Mouse (Mus musculus): ENCODE results near the gene Smtnl1. TPM values are rescaled to one million over a fixed set of nuclear protein-coding genes. Genes with fewer than 3 reads are reported as not detected.

Smtnl1 gene
- polyA plus RNA-seq, 1 experiment from 2014 or later, result not detected

DNA sequence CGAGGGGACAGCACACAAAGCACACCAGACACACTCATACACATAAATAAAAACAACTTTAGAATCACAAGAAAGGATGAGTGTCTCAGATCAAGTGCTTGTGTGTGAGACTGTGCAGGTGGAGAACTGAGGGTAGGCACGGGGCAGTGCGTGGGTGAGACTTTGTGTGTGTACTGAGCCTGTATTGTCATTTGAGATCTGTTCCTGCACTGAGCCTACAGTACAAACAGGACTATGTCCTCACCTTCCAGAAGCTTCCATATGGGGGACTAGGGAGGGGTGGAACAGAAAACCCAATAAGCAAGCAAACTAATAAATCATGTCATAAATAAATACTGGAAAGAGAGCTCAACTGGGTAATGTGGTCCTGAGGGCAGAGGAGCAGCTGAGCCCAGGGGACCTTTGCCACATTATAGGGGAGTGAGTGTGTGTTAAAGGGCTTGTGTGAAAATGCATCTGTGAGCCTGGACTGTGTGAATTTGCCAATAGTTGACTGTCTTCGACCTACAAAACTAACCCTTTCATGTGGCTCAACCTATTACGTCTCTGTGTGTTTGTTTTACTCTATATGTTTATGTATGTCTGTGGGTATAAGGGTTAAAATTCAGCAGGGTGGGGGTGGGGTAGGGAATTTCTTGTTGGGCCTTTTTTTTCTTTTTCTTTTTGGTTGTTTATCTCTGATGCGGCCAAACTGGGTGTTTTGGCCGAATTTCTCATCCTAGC is 28.1 kb upstream of the Smtnl1 start:
- no peak overlapping the region for H3K27ac ChIP-seq (replicated peaks)
- 61% methylated on average over 7 of the region's 7 CpGs for WGBS
- ATAC-seq (replicated peaks), result no peak

DNA sequence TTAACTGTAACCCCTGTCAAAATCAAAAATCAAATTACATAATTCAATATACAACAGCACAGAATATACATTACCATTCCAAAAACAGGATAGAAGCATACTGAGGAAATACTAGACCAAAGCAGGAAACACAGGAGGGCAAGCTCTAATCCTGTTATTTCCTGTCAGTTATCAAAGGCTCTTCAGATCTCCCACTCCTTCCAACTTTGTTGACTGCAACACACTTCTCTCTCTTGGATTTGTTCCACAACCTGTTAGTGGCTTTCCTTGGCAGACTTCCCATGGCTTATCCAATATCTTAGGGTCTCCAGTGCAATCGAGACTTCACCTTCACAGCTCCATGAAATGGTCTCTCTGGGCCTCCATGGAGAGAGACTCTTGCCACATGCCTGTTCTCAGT is 22.8 kb upstream of the Smtnl1 start:
- 67% methylated on average over 1 of the region's 1 CpGs for WGBS
- H3K4me1 ChIP-seq, result peaks cover 14% of the 10 kb centered on the region
- no peak overlapping the region for H3K4me3 ChIP-seq
- no peak overlapping the region for H3K9ac ChIP-seq (replicated peaks)
- ATAC-seq (replicated peaks), result no peak
- no peaks in the 10 kb centered on the region for H3K9me3 ChIP-seq
- H3K27ac ChIP-seq (replicated peaks), result no peak overlapping the region
- no peak overlapping the region for H3K4me2 ChIP-seq (replicated peaks)
- H3K27me3 ChIP-seq, result no peaks in the 10 kb centered on the region; the same call in 1 of the 2 replicates
- no peaks in the 10 kb centered on the region for H3K36me3 ChIP-seq

More for the DNA sequence above, 28.1 kb upstream of the Smtnl1 start:
- Histone ChIP-seq H3K4me2 (replicated peaks) (no peak overlapping the region), H3K27me3 (no peaks in the 10 kb centered on the region), H3K9me3 (no peaks in the 10 kb centered on the region), H3K36me3 (no peaks in the 10 kb centered on the region), H3K4me1 (0 out of 2 replicates have a peak, but pooled peaks cover 2% of the 10 kb centered on the region), H3K4me3 (no peak overlapping the region), H3K9ac (replicated peaks) (no peak overlapping the region)

DNA sequence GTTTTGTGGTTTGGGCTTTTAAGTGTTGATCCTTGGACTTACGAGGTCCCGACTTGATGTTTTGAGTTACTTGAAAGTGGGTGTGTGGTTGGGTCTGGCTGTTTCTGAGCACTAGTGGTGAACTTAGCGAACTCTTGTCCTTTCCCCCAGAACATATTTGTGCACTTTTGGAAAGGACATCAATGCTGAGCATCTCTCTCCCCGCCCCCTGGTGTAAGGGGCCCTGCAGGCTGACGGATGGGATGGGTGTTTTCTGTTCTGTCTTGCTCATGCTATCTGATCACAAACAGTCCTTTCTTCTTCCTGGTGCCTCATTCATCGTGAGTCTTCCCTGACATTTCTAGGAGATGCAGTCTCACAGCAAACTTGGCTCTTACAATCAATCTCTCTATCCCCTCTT is 21.2 kb upstream of the Smtnl1 start:
- no peak overlapping the region for H3K4me3 ChIP-seq
- H3K4me2 ChIP-seq (replicated peaks), result no peak overlapping the region
- 96% methylated on average over 6 of the region's 6 CpGs for WGBS
- H3K36me3 ChIP-seq, result no peaks in the 10 kb centered on the region
- peaks cover 8% of the 10 kb centered on the region for H3K27me3 ChIP-seq
- H3K4me1 ChIP-seq, result peaks cover 30% of the 10 kb centered on the region
- no peak overlapping the region for H3K9ac ChIP-seq (replicated peaks)
- ATAC-seq (replicated peaks), result no peak
- H3K27ac ChIP-seq (replicated peaks), result no peak overlapping the region
- no peaks in the 10 kb centered on the region for H3K9me3 ChIP-seq

DNA sequence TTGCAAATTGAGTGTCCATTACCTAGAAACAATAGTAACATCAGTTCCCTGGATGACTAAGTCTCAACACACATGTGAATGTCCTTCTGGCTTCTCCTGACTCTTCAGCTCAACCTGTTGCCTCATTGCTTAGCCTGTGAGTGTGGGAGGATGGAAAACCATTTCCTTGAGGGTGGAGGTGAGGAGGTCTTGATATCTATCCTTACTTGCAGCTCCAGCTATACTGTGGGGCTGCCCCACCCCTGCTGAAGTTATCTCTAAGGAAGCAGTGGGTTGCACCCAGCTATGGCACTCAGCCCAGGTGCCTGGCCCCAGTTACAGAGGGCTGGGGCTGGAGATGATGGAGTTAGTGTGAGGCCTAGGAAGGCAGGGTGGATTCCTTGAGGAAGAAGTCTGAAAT is 19.5 kb upstream of the Smtnl1 start:
- Histone ChIP-seq H3K9ac (replicated peaks) (no peak overlapping the region), H3K36me3 (no peaks in the 10 kb centered on the region), H3K27ac (replicated peaks) (no peak overlapping the region), H3K4me3 (no peak overlapping the region), H3K9me3 (no peaks in the 10 kb centered on the region), H3K4me2 (replicated peaks) (no peak overlapping the region), H3K27me3 (peaks cover 14% of the 10 kb centered on the region), H3K4me1 (peaks cover 31% of the 10 kb centered on the region)
- ATAC-seq (replicated peaks), result no peak

DNA sequence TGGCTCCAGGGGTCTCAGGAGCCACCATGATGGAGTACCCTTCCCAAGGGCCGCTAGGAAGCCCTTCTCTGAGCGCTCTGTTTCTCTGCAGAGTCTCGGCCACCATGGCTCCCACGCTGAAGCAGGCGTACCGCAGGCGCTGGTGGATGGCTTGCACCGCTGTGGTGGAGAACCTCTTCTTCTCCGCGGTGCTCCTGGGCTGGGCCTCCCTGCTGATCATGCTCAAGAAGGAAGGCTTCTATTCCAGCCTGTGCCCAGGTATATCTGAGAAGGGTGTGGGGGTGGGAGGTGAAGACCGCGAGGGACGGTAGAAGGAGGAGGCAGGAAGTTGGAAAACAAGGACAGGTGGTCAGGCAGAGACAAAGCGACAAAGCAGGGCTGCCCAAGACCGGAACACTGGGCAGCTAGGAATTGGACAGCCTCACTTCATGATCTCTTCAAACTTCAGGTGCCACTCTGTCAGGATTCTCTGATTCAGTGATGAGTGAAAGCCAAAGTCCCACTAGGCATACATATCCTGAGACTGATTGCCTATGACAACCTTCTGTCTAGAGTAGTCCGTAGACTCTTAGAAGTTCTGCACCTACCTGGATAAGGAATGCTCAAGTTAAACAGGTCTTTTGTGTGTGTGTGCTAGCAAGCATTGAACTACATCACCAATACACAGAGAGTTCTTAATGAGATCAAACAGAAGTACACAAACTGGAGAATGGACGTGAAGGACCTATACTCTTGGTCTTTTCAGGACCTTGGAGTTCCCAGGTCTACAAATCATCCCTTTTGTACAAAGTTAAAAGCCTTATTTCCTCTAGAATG is 18.5 kb upstream of the Smtnl1 start:
- ATAC-seq (replicated peaks), result peak; percentile 35

DNA sequence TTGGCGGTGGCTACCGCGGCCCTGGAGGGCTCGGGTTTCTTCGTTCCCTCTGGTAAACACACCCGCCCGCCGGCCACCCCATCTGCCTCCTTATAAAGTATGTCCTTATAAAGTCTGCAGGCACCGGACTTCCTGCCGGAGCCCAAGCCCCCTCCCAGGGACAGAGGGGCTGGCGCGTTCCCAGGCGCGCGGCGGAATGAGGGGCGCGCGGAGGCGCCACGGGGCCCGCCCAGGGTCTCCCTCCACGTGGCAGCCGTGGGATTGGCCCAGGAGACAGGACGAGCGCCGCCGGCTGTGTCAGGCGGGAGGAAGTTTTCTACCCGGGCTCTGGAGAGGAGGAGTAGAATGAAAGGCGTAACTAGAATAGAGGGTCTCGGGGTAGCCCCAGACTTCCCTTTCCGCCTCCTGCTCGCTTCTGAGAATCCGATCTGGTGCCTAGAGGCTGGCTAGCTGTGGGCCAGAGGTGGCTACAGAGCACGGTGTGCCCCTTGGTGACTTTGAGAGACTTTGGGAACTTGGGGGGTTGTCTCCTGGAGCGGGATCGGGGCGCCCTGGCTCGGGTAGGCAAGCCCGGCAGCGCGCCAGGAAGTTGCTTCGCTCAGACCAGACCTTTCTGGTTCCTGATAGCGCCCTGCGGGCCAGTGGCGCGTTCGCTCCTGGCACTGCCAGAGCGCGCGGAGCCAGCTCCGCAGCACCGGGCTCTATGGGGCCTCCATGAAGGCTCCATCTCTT is 17.7 kb upstream of the Smtnl1 start:
- Histone ChIP-seq H3K36me3 (no peaks in the 10 kb centered on the region), H3K9me3 (no peaks in the 10 kb centered on the region), H3K9ac (replicated peaks) (peak overlapping the region; percentile 61), H3K4me2 (replicated peaks) (peak overlapping the region; percentile 100), H3K4me1 (peaks cover 31% of the 10 kb centered on the region), H3K27me3 (peaks cover 14% of the 10 kb centered on the region), H3K4me3 (peak overlapping the region; percentile 58), H3K27ac (replicated peaks) (peak overlapping the region; percentile 33; the same call in 1 of the 2 replicates)
- ATAC-seq (replicated peaks), result peak; percentile 86
- under 1% methylated on average over 54 of the region's 54 CpGs for WGBS

More for the DNA sequence above, 18.5 kb upstream of the Smtnl1 start:
- Histone ChIP-seq H3K9me3 (no peaks in the 10 kb centered on the region), H3K4me2 (replicated peaks) (peak overlapping the region; percentile 100), H3K27me3 (peaks cover 14% of the 10 kb centered on the region), H3K27ac (replicated peaks) (0 out of 2 replicates have a peak overlapping the region, but pooled peaks have one; percentile 33), H3K4me1 (peaks cover 31% of the 10 kb centered on the region), H3K36me3 (no peaks in the 10 kb centered on the region), H3K9ac (replicated peaks) (peak overlapping the region; percentile 61), H3K4me3 (peak overlapping the region; percentile 58)
- WGBS, result 5% methylated on average over 17 of the region's 17 CpGs

DNA sequence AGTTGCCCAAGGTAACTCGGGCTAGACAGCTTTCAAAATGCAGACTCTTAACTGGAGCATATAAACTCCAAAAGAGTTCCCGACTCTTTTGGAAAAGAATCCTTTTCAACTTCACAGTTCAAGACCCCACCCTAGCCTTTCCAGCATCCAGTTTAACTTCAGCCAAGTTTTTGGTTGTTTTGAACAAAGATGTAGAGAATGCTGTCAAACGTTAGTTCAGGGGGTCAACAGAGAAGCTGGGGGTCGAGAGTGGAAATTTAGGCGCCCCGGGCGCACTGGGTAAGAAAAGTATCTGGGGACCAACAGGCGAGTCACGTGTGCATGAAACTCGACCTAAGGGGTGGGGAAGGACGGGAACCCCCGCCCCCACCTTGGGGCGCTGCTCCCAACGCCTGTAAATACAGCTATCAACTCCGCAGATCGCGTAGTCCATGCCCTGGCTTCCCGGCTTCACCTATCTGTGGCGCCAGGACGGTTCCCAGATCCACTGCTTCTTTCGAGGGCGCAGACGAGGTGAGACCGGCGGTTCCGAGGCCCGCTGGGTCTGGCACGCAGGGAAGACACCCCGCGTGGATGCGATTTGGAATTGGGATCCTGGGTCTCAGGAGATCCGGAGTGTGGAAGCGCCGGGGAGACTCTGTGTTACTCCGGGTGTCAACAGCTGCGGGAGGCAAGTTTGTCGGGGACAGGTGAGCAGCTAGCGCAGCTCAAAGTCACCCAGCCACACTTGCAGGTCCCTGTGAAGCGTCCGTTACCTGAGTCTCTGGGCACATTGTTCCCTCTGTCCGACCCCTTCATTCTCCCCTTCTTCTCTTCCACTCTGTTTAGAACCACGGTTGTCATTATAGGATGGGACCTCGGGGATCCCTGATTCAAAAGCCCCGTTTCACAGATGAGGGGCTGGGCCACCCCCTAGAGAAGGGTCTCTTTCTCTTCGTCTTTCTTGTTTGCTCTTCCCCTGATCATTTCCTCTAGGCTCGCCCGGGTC is 16.8 kb upstream of the Smtnl1 start:
- peak overlapping the region; percentile 58 for H3K4me3 ChIP-seq
- H3K9me3 ChIP-seq, result no peaks in the 10 kb centered on the region
- H3K9ac ChIP-seq (replicated peaks), result peak overlapping the region; percentile 61
- peaks cover 14% of the 10 kb centered on the region for H3K27me3 ChIP-seq
- 0% methylated on average over 47 of the region's 47 CpGs for WGBS
- H3K27ac ChIP-seq (replicated peaks), result no peak overlapping the region; the same call in 1 of the 2 replicates
- H3K4me2 ChIP-seq (replicated peaks), result peak overlapping the region; percentile 100
- no peaks in the 10 kb centered on the region for H3K36me3 ChIP-seq
- peak; percentile 19 for ATAC-seq (replicated peaks)
- H3K4me1 ChIP-seq, result peaks cover 31% of the 10 kb centered on the region

DNA sequence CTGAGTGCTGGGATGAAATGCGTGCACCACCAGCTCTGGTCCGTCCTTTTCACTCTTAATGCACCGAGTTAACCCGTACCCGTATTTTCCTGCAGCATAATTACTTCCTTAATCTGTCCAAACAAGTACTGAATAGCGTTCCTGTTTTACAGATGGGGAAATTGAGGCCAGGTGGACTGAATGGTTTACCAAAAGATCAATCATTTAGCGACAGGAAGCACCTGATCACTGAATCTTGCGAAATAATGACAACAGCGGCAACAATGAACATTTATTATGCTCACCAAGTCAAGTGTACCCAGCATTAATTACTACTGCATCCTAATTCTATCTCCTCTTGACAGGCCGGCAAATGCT is 16.1 kb upstream of the Smtnl1 start, which contains the start of gene Slc43a1:
Slc43a1 (plus strand) TSS at position 258 of the 357 bp plus-strand sequence.
- Histone ChIP-seq H3K27ac (replicated peaks) (no peak within 1 kb of the TSS), H3K4me3 (peak within 1 kb of the TSS; percentile 58), H3K36me3 (no peaks in the 10 kb centered on the region), H3K9me3 (no peaks in the 10 kb centered on the region), H3K9ac (replicated peaks) (peak within 1 kb of the TSS; percentile 61), H3K4me1 (peaks cover 31% of the 10 kb centered on the region), H3K27me3 (peaks cover 14% of the 10 kb centered on the region), H3K4me2 (replicated peaks) (peak within 1 kb of the TSS; percentile 100)
- WGBS, result 9% methylated on average over 10 of the region's 10 CpGs
- no peak for ATAC-seq (replicated peaks)

DNA sequence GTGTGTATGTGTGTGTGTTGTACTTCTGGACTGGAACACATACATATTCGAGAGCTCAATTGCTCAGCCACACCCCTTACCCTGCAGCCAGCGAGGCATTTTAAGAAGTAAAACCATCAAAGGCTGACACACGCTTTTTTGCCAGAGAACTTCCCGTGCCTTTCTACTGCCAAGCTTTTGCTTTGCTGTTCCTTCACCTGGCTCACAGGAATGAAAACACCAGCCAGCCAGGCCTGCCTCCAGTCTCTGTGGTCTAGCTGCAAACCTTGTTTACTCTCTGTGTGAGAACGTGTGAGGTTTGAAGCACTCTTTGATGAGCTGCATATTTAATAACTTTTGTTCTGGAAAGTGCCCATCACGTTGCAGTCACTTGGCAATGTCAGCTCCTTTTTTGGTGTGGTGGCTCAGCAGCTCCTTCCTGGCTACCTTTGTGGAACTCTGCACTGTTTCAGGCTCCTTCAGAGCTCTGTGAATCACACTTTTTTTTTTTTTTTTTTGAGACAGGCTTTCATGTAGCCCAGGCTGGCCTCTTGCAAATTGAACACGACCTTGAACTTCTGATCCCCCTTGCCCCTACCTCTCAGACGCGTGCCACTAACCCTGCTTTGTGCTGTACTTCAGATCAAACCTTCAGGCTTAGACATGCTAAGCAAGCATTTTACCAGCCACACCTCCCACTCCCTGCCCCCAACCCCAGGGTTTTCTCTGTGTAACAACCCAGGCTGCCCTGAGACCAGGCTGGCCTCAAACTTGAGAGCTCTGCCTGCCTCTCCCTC is 15.6 kb upstream of the Smtnl1 start:
- no peaks in the 10 kb centered on the region for H3K36me3 ChIP-seq
- no peak overlapping the region for H3K4me2 ChIP-seq (replicated peaks)
- no peak overlapping the region for H3K27ac ChIP-seq (replicated peaks)
- no peak for ATAC-seq (replicated peaks)
- H3K4me1 ChIP-seq, result peaks cover 31% of the 10 kb centered on the region
- H3K27me3 ChIP-seq, result peaks cover 14% of the 10 kb centered on the region
- no peak overlapping the region for H3K9ac ChIP-seq (replicated peaks)
- H3K9me3 ChIP-seq, result no peaks in the 10 kb centered on the region
- 26% methylated on average over 9 of the region's 9 CpGs for WGBS
- no peak overlapping the region for H3K4me3 ChIP-seq

DNA sequence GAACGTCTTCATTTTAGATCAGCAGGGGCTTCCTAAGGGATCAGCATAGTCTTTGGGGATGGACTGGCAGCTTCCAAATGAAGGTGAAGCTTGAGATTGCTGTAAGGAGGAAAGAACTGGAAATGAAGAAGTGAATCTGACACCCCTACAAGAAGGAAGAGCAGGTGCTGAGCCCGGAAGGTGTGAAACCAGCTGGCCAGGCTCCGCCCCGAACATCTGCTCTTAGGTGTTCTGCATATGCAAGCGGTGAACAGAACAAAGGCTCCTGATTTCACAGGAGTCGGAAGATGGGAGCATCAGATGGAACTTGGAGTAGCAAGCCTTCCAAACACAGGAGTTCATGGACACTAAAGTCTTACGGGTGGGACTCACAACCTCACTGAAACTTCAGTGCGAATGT is 14.7 kb upstream of the Smtnl1 start:
- Histone ChIP-seq H3K4me3 (no peak overlapping the region), H3K4me2 (replicated peaks) (no peak overlapping the region), H3K36me3 (no peaks in the 10 kb centered on the region), H3K9me3 (no peaks in the 10 kb centered on the region), H3K9ac (replicated peaks) (no peak overlapping the region), H3K27ac (replicated peaks) (no peak overlapping the region), H3K27me3 (peaks cover 14% of the 10 kb centered on the region), H3K4me1 (peaks cover 32% of the 10 kb centered on the region)
- ATAC-seq (replicated peaks), result no peak
- WGBS, result 57% methylated on average over 8 of the region's 8 CpGs
